Mouse (Mus musculus) cerebellum, adult 2 months (tissue): ENCODE data around the gene Crb1. TPM values are rescaled to one million over a fixed set of nuclear protein-coding genes. Genes with fewer than 3 reads are reported as not detected.

Experiments
- DNase-seq, 2 experiments: peaks; one replicate each; pipeline ENCODE4 v3.0.0; 2021
- H3K27ac ChIP-seq: fragments of 200-500 bp; 2 replicates; pipeline ENCODE4 v1.5.1; 2012; ENCODE audit warnings: low read length, control low read depth, inconsistent platforms; ENCODE audit not compliant: insufficient read depth
- H3K27me3 ChIP-seq: fragments of 200-500 bp; 2 replicates; pipeline ENCODE4 v1.6.1; 2012; ENCODE audit warnings: inconsistent platforms, mild to moderate bottlenecking, low read length, moderate library complexity; ENCODE audit not compliant: control insufficient read depth, insufficient read depth
- H3K4me1 ChIP-seq: fragments of 200-500 bp; 2 replicates; pipeline ENCODE4 v1.6.1; 2011; ENCODE audit warnings: low read length; ENCODE audit not compliant: control insufficient read depth, insufficient read depth
- H3K4me3 ChIP-seq: fragments of 200-500 bp; replicated peaks from 2 replicates; pipeline ENCODE3; 2011; ENCODE audit warnings: mild to moderate bottlenecking, low read depth, low read length, control low read depth; ENCODE audit not compliant: insufficient read depth
- CTCF ChIP-seq: fragments of 200-500 bp; IDR thresholded peaks from 2 replicates; pipeline ENCODE4 v1.5.1; 2011; ENCODE audit warnings: low read depth, mild to moderate bottlenecking, control low read depth, low read length, moderate library complexity, borderline replicate concordance; ENCODE audit not compliant: insufficient read depth
- POLR2A ChIP-seq: fragments of 200-500 bp; IDR thresholded peaks from 2 replicates; pipeline ENCODE4 v1.6.1; 2011; ENCODE audit warnings: low read length, control low read depth, borderline replicate concordance; ENCODE audit not compliant: insufficient read depth
- WGBS: fragments of 180-500 bp; shearing (Covaris S2); methylation state at CpG from one replicate; pipeline ENCODE4 v1.1.7; 2018; 5-methylcytosine and 5-hydroxymethylcytosine counted together
- polyA plus RNA-seq: library from polyadenylated mRNA; depleted of rRNA; stranded (reverse); fragments of >200 nt; gene quantifications from 2 replicates; pipeline ENCODE4 v1.2.3, GENCODE M21; 2012

Gene Crb1
- polyA plus RNA-seq, 1 experiment = 0.25 TPM

GRCm38 (mm10) chr1:139348566-139348965 is 28.3 kb downstream of the Crb1 start:
- TF ChIP-seq POLR2A (no peak), CTCF (no peak)
- no peak for DNase-seq
- Histone ChIP-seq H3K4me1 (no peaks in the 10 kb centered on the region), H3K4me3 (no peak overlapping the region), H3K27ac (no peak overlapping the region), H3K27me3 (no peaks in the 10 kb centered on the region)
- WGBS = 46% methylated on average over 4 of the region's 4 CpGs

GRCm38 (mm10) chr1:139346602-139347371 is 30.1 kb downstream of the Crb1 start:
- no peak for TF ChIP-seq CTCF
- TF ChIP-seq POLR2A = no peak
- 21% methylated on average over 11 of the region's 11 CpGs for WGBS
- no peak overlapping the region for H3K4me3 ChIP-seq
- peak in 1 of 2 experiments; percentile 2 for DNase-seq
- H3K4me1 ChIP-seq = no peaks in the 10 kb centered on the region
- no peak overlapping the region for H3K27ac ChIP-seq
- no peaks in the 10 kb centered on the region for H3K27me3 ChIP-seq

DNA sequence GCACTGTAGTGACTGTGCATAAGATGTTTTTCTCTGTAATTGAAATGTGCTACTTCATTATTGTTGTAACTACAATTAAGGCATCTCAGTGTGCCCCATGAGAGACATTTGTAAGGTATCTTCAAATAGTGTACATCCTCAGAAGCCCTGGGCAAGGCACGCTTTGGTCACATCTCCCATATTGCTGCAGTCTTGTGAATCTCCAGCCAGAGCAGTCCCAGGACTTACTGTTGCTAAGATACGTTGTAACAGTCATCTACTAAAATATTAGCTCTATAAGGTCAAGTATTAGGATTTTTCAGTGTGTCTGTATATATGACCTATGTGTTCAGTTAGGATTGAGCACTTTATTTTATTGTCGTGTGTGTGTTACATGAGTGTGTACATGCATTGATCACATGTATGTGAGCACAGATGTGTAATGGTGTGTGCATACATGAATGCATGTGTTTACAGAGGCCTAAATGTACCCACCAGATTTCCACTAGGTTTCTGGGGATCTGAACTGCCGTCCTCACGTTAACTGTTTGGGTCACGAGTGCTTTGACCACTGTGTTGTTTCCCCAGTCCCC is 30.8 kb downstream of the Crb1 start:
- H3K27ac ChIP-seq = no peak overlapping the region
- TF ChIP-seq POLR2A (no peak), CTCF (no peak)
- 42% methylated on average over 6 of the region's 6 CpGs for WGBS

GRCm38 (mm10) chr1:139340178-139340859 is 36.6 kb downstream of the Crb1 start:
- Histone ChIP-seq H3K4me3 (no peak overlapping the region), H3K4me1 (no peaks in the 10 kb centered on the region), H3K27ac (no peak overlapping the region), H3K27me3 (no peaks in the 10 kb centered on the region)
- DNase-seq = peak in 1 of 2 experiments; percentile 4
- TF ChIP-seq CTCF (no peak), POLR2A (no peak)
- WGBS = 0% methylated on average over 1 of the region's 2 CpGs

More for the DNA sequence above, 30.8 kb downstream of the Crb1 start:
- no peaks in the 10 kb centered on the region for H3K27me3 ChIP-seq
- no peaks in the 10 kb centered on the region for H3K4me1 ChIP-seq
- H3K4me3 ChIP-seq = no peak overlapping the region
- DNase-seq = no peak

DNA sequence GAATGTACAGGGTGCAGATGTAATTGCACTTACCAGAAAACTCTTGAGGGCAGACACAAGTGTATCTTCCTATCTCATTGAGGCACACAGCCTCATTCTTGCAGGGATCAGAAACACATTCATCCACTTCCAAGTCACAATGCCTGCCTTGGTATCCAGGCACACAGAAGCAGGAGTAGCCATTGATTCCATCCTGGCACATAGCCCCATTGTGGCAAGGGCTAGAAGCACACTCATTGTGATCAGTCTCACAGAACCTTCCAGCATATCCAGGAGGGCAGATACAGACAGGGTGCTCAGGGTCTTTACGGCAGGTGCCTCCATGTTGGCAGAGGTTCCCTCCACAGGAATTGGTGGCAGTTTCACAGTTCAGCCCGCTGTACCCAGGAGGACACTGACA is 39.9 kb downstream of the Crb1 start:
- H3K4me3 ChIP-seq = no peak overlapping the region
- no peak for TF ChIP-seq POLR2A
- TF ChIP-seq CTCF = no peak
- DNase-seq = no peak
- 16% methylated on average over 2 of the region's 2 CpGs for WGBS
- no peaks in the 10 kb centered on the region for H3K4me1 ChIP-seq
- no peaks in the 10 kb centered on the region for H3K27me3 ChIP-seq
- no peak overlapping the region for H3K27ac ChIP-seq

DNA sequence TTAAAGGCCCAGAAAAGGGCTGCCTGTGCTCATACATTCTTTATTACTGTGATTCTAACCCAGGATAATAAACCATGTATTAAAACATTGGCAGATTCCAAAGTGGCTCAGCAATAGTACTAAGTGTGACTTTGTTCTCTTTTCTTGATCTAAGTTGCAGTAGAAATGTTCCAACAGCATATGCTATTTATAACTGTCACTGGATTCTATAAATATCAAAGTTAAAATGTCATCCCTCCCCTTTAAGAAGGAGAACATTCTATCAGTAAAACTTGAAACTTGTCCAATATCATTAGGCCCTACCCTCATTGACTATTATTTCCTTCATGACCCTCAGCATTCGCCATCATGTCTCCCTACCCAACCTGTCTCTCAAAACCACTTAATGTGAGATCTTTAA is 48.1 kb downstream of the Crb1 start:
- no peaks in the 10 kb centered on the region for H3K27me3 ChIP-seq
- no peak for DNase-seq
- H3K27ac ChIP-seq = no peak overlapping the region
- no peaks in the 10 kb centered on the region for H3K4me1 ChIP-seq
- TF ChIP-seq CTCF (no peak), POLR2A (no peak)
- no peak overlapping the region for H3K4me3 ChIP-seq
- 84% methylated on average over 1 of the region's 1 CpGs for WGBS

DNA sequence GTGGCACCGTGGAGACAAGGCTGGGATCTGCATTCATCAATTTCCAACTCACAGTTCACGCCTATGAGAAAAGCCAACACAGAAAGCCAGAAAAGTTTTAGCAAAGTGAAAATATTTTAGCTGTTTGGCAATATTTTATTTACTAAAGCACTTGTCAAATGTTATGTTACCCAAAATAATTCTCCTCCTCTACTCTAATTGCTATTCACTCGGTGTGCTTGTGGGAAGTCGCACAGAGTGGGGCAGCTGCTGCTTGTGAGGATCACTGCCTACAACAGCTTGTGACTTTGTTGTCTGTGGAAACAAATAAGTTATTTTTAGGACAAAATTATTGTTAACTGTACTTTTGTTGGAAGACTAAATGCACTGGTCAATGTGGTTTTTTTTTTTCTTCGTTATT is 48.6 kb downstream of the Crb1 start:
- 78% methylated on average over 5 of the region's 5 CpGs for WGBS
- Histone ChIP-seq H3K4me3 (no peak overlapping the region), H3K27me3 (no peaks in the 10 kb centered on the region), H3K27ac (no peak overlapping the region), H3K4me1 (no peaks in the 10 kb centered on the region)
- TF ChIP-seq POLR2A (no peak), CTCF (no peak)
- no peak for DNase-seq

DNA sequence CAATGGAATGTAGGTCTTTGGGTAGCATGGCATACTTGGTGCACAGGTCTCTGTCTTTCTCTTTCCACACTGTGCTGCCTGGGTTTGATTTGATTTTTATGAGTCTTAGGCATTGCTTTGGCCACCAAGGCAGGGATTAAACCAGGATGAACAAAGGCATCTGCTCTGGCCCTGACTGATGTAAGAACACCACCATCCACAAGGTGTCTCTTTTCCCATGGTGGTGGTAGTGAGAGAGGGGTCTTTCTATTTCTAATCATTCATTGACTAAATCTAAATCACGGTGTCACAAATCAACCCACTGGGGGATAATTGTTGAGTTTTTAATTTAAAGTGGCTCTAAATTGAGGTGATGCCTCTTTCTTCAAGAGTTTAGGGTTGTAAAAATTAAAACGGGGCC is 51.5 kb downstream of the Crb1 start:
- 70% methylated on average over 2 of the region's 2 CpGs for WGBS
- no peak for TF ChIP-seq CTCF
- TF ChIP-seq POLR2A = no peak
- H3K27ac ChIP-seq = no peak overlapping the region
- no peaks in the 10 kb centered on the region for H3K4me1 ChIP-seq
- DNase-seq = no peak
- H3K27me3 ChIP-seq = no peaks in the 10 kb centered on the region
- no peak overlapping the region for H3K4me3 ChIP-seq
